Mouse (Mus musculus) large intestine, adult 2 months (tissue): ENCODE data around the gene Nf2. TPM values are rescaled to one million over a fixed set of nuclear protein-coding genes. Genes with fewer than 3 reads are reported as not detected.

Source experiments
- DNase-seq: peaks from one replicate; pipeline ENCODE4 v3.0.0-alpha.2; 2012; ENCODE audit warnings: low read depth, low spot score
- WGBS: fragments of 180-500 bp; shearing (Covaris S2); methylation state at CpG from one replicate; pipeline ENCODE4 v1.1.7; 2018; 5-methylcytosine and 5-hydroxymethylcytosine counted together
- polyA plus RNA-seq: library from polyadenylated mRNA; depleted of rRNA; stranded (reverse); fragments of >200 nt; gene quantifications from 2 replicates; pipeline ENCODE4 v1.2.3, GENCODE M21; 2012

Nf2 gene
- polyA plus RNA-seq, 1 experiment: 35.6 TPM

DNA sequence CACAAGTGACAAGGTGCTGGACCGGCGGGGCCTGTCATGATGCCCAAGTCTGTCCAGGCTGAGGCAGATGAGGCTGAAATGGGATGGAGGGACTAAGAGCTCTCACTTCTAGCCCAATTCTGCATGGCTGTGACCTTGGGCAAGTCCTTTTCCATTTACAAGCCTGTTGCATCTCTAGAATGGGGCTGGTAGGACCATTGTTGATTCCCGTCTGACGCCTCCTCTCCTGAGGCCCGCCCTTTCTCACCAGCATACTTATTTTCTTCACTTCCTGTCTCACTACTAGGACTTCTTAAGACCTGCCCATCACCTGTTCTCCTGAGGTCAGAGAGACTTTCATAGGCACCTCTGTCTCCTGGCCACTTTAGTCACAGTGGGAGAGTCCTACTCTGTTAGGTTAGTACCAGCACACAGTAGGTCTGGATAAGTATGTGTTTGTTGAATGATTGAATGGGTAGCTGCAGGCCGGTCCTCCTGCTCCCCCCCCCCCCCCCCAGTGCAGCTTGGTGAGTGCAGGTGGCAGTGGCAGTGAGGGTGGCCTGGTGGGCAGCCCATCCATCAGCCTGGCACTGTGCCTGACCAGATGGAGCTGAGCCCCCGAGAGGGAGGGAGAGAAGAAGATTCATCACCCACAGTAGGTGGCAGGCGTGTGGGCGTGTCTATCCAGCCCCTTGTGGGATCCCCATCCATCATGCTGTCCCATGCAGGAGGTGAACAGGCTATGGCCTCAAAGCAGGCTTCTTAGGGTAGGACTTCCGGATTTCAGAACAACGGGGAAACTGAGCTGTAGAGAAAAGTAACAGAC is 92.2 kb downstream of the Nf2 start:
- WGBS: 61% methylated on average over 11 of the region's 11 CpGs
- no peak for DNase-seq

DNA sequence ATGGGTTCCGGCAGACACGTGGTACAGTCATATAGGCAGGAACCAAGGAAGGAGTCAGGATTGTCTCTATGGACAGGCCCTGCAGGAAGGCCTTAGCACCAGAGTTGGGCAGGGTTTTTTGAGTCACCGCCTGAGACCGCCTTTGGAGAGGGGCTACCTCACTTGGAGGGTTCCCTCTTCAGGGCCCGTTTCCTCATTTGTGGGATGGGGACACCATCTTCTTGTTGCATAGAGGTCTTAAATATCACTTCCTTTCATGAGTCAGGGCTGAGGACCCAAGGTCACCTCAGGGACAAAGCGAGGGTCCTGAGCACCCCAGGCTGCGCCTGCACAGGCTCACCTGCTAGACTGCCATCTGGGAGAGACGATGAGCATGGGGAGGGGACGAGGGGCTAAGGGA is 92.9 kb downstream of the Nf2 start:
- DNase-seq: no peak
- WGBS: 75% methylated on average over 9 of the region's 9 CpGs

DNA sequence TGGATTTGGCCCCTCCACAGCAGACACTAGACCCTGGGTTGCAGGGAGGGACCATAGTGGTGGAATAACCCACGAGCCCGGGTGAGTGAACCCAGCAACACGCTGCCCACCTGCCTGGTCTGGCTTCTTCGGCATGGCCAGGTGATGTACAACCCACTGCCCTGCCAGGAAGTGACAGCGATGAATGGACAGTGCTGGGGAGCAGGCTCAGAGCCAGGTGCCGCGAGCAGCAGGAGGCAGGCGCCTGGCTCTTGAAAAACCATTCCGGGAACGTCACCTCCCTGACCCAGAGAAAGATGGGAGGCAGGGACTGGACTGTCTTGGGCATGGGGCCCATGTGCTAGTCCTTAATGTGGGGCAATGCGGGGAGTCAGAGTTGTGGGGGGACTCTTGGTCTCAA is 94.5 kb downstream of the Nf2 start:
- no peak for DNase-seq
- WGBS: 80% methylated on average over 11 of the region's 11 CpGs

DNA sequence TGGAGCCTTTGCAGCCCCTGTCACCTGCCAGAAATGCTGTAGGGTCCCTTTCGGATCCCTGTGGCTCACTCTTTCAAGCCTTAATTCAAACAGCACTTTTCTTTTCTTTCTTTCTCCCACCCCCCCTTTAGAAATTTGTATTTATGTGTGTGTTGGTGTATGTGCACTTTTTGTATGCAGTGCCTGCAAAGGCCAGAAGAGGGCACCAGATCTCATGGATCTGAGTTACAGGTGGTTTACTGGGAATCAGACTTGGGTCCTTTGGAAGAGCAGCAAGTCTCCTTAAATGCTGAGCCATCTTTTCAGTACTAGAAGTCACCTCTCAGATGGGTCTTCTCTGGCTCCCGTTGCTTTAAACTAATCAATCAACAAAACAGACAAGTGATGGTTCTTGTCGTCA is 95.3 kb downstream of the Nf2 start:
- no peak for DNase-seq
- 95% methylated on average over 3 of the region's 3 CpGs for WGBS

DNA sequence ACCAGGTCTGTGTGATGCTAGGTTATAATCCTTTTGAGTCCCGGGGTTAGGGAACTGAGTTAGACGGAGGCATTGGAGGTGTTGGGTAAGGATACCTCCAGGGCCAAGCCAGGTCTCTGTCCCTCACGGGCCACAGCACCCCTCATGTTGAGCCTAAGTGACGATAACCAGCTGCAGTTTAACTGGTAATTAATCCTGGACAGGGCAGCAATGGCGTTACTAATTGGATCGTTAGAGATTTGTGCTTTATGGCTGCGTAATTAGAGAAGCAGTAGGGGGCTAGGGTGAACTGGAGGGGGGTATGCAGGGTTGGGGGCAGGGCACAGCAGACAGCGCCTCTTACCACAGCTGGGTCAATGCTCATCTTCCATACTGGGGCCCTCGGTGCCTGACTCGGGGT is 96.5 kb downstream of the Nf2 start:
- DNase-seq: no peak
- 53% methylated on average over 10 of the region's 10 CpGs for WGBS

DNA sequence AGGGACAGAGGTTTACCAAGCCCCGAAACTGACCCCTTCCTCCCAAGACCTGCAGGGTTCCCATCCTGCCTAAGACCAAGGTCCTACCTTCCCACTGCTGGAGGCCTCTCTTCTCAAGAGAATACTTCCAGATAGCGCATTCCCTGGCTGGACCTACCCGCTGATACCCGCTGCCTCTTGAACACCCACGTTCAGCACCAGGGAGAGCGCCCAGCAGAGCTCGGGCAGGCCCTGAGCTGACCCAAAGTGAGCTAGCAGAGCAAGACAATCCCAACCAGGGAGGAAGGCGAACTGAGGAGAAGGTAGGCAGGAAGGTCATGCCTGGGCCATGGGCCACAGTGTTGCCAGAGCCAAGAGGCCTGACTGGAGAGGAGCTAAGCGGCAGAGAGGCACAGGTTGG is 99.1 kb downstream of the Nf2 start:
- DNase-seq: peak; percentile 36
- WGBS: 6% methylated on average over 9 of the region's 9 CpGs

DNA sequence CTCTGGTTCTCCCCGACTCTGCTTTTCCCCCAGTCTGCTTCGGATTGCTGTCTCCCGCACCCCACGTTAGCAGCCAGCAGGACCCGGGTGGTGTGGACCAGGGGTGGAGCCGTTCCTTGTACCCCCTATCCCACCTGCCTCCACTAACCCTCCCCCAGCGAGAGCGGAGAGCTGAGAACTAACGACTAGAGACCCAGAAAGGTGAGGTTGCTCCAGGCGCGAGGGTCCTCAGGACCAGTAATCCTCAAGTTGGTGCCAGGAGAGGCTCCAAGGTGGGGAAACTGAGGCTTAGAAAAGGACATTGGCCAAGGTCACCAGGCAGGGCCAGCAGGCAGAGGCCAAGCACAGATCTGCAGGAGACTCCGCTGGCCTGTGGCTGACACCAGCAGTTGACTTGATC is 102.1 kb downstream of the Nf2 start:
- no peak for DNase-seq
- WGBS: 3% methylated on average over 12 of the region's 12 CpGs

DNA sequence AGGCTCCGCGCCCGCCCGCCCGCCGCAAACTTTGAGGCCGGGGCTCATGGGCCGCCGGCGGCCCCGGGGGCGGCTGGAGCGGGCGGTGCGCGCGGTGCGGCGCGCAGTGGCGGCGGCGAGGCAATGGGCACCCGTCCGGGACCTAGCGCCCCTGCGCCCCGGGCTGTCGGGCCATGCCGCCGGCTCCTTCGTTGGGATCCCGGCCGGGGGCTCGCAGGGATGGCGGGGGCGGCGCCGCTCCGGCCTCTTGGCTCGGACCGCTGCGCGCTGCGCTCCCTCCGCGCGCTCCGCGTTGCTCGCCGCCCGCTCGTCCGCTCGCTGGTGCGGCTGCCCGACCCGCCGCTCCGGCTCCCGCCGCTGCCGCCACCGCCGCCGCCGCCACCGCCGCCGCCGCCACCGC is 102.6 kb downstream of the Nf2 start, which contains the start of gene Cabp7:
Gene Cabp7, minus strand, starts transcription at position 46 of the 400 bp plus-strand sequence.
- WGBS: 5% methylated on average over 56 of the region's 73 CpGs
- DNase-seq: no peak

DNA sequence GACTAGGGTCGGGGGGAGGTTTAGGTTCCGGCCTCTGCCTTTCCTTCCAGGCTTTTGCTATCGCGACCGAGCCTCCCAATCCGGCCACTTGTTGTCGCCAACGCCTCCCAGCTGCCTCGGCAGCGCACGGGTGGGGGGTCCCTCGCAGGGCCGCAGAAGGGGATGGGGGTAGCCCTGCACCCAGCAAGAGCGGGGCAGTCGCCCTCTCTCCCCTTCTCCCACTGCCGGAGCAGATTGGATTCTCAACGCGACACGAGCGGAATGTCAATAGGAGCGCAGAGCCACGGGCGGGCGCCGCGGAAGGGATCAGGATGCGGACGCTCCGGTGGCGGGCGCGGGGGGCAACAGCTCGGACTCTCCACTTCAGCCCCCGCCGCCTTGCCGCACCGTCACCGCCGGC is 103.4 kb downstream of the Nf2 start:
- WGBS: under 1% methylated on average over 37 of the region's 39 CpGs
- DNase-seq: no peak

DNA sequence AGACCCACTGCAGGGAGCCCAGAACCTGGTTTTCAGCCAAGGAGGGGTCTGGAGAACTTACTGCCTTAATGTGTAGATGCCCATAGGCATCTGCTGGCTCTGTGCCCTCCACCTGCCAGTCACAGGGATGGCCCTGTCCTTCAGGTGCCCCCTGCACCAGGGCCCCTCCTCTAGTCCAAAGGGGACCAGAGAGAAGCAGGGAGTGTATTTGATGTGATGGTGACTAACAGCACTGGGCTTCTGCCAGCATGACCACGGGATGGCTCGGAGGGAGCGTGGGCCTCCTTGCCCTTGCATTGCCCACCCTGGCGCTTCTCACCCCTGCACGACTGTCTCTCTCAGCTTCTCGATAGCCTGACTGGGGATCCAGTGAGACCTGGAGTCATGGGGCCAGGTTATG is 104.6 kb downstream of the Nf2 start:
- 57% methylated on average over 6 of the region's 6 CpGs for WGBS
- DNase-seq: no peak

DNA sequence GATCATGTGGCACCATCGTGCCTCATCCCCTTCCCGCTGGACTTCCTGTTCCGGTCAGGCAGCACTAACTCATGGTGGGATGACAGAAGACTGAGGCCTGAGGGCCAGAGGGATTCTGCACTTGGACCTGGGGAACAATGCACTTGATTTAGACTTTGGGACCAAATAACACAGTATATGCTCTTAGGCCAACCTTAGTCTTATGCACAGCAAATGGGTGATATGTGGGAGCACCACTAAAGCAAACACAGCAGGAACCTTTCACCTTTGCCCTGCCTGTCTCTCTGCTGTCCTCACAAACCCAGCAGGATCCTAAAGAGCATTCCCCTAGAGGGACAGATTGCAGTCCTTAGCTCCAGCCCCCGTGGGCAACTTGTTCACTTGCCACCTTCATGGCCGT is 108.6 kb downstream of the Nf2 start:
- DNase-seq: no peak
- 52% methylated on average over 5 of the region's 5 CpGs for WGBS

DNA sequence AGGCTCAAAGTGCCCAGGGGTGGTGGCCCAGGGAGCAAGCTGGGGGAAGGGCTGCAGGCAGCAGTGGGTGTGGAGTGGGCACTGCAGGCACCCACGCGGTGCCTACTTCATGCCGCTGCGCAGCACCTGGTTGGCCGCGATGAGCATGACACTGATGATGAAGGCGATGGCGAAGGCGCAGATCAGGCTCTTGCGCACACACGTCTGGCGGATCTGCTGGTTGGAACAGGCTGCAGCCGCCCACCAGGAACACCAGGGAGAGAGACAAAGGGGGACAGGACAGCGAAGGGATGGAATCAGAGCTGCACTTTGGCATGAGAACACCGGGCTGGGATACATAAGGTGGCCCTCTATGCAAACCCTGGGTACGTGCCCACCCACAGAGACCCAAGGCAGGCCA is 110.6 kb downstream of the Nf2 start:
- 95% methylated on average over 16 of the region's 16 CpGs for WGBS
- no peak for DNase-seq

DNA sequence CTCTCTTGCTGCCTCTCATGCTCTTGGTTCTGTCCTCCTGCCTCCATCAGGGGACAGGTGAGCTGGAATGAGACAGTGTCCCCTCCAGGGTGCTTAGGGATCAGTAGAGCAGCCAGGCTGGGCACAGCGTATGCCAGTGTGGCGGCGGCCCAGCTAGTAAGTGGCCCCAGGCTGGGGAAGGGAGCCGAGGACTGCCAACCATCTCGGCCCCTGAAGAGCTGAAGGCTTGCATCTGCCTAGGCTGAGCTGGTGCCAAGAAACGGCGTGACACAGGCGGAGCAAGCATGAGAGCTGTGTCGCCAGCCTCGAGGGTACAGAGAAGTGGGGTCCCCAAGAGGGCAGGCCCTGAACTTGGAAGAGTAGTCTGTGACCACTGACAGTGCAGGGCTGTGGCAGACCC is 111.7 kb downstream of the Nf2 start:
- DNase-seq: no peak
- WGBS: 85% methylated on average over 10 of the region's 10 CpGs

DNA sequence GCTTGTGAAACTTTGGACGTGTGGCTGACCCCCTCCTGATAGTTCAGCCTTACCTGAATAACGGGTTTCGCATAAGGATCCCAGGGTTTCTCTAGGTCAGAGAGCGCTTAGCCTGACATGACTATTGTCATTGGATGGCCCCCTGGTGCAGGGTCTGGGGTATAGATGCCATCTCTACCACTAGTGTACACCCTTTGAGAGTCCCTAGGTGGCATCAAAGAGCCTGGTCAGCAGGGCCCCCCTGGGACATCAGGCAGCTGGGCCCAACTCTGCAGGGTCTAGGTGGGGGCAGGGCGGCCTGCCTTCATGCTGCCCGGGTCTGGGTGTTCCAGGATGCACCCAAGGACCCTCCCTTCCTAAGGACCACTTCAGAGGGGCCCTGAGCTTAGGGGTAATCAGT is 113.0 kb downstream of the Nf2 start:
- WGBS: 77% methylated on average over 6 of the region's 6 CpGs
- DNase-seq: no peak

DNA sequence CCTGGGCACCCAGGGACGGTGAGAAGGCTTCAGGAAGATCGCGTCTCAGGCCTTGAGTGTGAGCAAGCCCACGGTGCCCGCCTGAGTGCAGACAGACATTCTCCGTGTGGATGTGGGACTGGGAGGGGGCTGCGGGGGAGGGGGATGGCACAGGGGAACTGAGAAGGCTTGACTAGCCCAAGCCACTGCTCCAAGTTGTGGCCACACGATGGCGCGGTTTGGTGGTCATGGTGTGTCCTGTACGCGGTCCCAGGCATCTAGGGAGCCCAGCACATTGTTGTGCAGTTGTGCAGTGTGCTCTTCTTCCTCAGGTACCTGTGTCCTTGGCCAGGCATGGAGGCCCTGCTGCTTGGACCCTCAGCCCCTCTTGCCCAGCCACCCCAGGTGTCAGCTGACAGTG is 115.2 kb downstream of the Nf2 start:
- no peak for DNase-seq
- 66% methylated on average over 12 of the region's 12 CpGs for WGBS

DNA sequence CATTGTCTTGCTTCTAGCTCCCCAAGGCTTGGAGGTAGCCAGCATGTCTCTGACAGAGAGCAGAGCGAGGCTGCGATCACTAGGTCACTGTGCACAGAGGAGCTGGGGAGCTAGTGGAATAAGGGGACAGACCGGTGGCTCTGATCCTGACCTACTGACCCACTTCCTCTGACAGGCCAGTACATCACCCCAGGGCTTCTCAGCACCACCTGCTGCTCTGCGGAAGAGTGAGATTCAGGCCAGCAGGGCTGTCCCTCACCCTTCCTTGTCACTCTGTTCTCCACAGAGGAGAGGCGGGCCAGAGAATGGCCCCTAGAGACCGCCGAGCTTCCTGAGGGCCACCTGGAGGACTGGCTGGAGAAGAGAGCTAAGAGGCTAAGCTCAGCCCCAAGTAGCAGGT is 117.6 kb downstream of the Nf2 start:
- DNase-seq: no peak
- 88% methylated on average over 7 of the region's 7 CpGs for WGBS

DNA sequence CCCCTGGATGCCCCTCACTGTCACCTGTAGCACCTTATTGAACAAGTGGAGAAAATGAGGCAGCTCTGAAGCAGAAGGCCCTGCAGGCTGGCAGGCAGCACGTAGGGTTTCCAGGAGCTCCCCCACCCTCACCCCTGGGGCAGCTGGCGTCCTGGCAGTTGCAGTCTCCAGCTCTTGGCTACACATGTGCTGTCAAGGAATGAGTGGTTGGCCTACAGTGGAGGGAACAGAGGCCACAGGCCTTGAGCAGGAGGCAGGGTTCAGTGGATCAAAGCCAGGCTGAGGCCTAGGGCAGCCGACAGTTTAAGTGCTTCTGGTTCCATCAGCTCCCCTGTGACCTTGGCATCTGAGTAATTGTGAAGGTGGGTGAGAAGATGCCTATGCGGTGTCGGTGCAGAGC is 118.4 kb downstream of the Nf2 start:
- no peak for DNase-seq
- 88% methylated on average over 5 of the region's 5 CpGs for WGBS

DNA sequence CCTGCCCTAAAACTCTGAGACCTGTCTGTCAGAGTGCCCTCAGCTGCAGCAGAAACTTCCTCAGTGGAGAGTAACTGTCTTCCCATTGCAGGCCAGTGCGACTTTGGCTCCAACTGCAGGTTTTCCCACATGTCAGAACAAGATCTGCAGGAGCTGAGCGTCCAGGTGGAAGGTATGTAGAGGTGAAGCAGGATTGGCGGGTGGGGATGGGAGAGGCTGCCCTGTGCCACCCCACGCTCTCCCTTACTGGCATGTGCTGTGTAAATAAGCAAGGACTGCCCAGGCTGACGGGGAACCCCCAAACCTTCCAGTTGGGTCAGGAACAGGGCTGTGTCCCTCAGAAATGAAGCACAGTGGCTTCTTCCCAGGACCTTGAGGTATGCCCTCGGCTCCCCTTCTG is 119.2 kb downstream of the Nf2 start:
- no peak for DNase-seq
- WGBS: 40% methylated on average over 6 of the region's 6 CpGs

DNA sequence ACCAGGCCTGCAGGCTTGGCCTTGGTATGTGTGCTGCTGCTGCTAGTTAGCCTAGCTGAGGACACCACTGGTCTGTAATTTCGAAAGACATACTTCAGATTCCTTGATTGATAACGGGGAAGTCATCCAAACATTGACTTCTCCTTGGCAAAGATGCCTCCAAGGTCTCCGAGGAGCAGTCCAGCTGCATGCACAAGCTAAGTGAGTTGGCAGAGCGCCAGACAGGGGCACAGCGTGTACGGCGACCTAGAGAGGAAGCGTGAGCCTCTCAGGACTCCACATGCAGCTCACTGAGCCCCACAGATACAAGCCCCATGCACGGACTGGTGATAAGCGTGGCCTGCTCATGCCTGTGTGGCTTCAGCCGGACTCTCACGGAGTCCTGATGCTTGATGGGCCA is 119.7 kb downstream of the Nf2 start:
- DNase-seq: no peak
- WGBS: 21% methylated on average over 12 of the region's 12 CpGs

DNA sequence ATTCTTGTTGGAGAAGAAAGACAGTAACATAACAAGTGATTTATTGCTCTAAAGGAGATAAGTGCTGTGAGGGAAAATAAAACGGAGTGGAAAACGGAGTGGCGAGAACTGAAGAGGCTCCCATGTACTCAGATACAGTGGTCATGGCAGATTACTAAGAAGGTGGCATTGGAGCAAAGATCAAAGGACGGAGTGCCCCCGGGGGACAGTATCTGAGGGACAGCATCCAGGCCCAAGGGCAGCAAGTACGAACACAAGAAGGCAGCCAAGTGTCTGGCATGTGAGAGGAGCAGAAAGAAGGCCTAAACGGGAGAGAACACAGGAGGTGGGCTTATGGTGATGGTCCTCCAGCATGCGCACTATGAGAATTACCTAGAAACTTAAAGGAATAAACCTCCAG is 127.6 kb downstream of the Nf2 start:
- 79% methylated on average over 8 of the region's 8 CpGs for WGBS
- no peak for DNase-seq

DNA sequence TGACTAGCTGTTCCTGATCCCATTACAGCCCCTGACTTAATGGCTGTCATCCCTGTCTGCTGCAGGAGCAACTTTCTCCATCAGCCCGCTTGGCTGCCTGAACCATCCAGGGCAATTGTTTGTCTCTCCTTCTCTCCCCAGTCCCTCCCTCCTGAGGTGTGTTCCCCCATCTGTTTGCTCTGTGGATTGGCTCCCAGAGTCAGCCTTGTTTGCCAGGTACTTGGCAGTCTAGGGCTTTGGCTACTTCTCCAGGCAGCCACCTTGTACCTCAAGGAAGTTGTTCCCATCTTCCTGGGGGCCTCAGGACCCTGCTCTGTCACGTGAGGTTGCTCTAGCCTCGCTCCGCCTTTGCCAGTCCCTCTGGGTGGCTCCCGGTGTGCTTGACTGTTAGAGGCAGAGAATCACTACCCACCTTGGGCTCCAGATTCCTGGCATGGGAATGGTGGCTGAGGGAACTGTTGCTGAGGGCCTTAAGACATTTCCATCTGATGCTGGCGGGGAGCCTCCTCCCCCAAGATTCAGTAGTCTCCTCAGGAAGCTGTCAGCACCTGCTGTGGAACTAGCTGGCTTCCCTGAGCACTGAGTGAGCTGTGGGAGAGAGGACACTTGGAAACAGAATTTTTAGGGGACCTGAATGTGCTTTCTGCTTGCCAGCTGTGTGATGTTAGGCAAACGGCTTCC is 128.3 kb downstream of the Nf2 start:
- DNase-seq: no peak
- WGBS: 36% methylated on average over 7 of the region's 7 CpGs
